Mouse (Mus musculus) thymus, adult 18-20 months (tissue): ENCODE data around the gene 9130213A22Rik.
"Not testable (repeated sequence)": the region's sequence is repeated elsewhere in the genome, so short reads cannot be mapped to it uniquely, and the experiment has no call there.

Experiments used
- DNase-seq, 2 experiments: peaks; one replicate each; pipeline ENCODE4 v3.0.0; 2022; ENCODE audit warnings: mixed read lengths in 2 of 2

Gene 9130213A22Rik

GRCm38 (mm10) chr11:69105227-69105626, 17.2 kb downstream of the 9130213A22Rik start:
- DNase-seq = no peak

- peak in 1 of 2 experiments; percentile 10 for DNase-seq
Observed at GRCm38 (mm10) chr11:69104487-69104886, 17.9 kb downstream of the 9130213A22Rik start.

DNA sequence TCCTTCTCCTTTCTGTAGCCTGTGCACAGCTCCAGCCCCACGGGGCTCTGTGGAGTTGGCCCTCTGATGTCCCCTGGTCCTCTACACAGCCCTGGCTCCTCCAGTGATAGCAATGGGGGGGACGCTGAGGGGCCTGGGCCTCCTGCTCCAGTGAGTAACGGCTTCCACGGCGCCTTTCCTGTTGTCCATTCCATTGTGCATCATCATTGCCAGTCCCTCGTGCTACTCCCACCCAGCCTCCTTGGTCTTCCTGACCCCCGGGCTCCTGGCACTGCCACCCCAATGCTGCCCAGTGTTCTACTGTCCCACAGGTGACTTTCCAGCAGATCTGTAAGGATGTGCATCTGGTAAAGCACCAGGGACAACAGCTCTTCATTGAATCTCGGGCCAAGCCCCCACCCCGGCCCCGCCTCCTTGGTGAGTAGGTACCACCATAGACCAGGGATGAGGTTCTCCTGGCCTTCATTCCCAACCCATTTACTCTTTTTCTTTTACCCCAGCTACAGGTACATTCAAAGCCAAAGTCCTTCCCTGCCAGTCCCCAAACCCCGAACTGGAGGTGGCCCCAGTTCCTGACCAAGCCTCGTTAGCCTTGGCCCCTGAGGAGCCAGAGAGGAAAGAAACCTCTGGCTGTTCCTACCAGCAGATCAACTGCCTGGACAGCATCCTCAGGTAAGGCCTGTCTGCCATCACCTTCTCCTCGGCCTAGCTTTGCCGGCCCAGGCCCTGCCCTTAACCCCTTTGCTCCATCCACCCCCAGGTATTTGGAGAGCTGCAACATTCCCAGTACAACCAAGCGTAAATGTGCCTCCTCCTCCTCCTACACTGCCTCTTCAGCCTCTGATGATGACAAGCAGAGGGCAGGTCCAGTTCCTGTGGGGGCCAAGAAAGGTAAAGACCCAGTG, 18.6 kb downstream of the 9130213A22Rik start:
- peak in 1 of 2 experiments; percentile 2 for DNase-seq

GRCm38 (mm10) chr11:69103121-69103520, 19.3 kb downstream of the 9130213A22Rik start:
- no peak for DNase-seq

- DNase-seq = no peak
Observed at GRCm38 (mm10) chr11:69102403-69102725, 20.0 kb downstream of the 9130213A22Rik start.

DNA sequence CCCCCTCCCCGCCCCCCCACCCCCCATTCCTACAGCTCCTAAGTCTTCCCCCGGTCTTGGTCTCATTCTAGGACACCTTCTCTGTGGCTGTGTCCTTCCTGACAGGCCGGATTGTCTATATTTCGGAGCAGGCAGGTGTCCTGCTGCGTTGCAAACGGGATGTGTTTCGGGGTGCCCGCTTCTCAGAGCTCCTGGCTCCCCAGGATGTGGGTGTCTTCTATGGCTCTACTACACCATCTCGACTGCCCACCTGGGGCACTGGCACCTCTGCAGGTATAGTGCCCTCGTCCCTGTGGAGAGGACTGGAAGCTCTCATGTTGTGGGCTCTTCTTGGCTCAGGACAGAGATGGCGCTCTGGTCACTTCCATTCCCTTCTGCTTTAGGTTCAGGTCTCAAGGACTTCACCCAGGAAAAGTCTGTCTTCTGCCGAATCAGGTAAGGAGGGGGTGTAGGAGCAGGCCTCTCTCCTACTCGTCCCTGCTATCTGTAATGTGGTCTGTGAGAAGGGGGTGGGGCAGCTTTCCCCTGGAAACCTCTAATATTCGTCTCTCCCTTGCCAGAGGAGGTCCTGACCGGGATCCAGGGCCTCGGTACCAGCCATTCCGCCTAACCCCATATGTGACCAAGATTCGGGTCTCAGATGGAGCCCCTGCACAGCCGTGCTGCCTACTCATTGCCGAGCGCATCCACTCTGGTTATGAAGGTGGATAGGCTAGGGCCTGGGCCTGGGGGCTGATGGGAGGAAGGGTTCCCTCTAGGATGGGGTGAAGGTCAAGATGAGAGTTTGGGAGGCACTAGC, 20.6 kb downstream of the 9130213A22Rik start:
- DNase-seq = no peak

DNA sequence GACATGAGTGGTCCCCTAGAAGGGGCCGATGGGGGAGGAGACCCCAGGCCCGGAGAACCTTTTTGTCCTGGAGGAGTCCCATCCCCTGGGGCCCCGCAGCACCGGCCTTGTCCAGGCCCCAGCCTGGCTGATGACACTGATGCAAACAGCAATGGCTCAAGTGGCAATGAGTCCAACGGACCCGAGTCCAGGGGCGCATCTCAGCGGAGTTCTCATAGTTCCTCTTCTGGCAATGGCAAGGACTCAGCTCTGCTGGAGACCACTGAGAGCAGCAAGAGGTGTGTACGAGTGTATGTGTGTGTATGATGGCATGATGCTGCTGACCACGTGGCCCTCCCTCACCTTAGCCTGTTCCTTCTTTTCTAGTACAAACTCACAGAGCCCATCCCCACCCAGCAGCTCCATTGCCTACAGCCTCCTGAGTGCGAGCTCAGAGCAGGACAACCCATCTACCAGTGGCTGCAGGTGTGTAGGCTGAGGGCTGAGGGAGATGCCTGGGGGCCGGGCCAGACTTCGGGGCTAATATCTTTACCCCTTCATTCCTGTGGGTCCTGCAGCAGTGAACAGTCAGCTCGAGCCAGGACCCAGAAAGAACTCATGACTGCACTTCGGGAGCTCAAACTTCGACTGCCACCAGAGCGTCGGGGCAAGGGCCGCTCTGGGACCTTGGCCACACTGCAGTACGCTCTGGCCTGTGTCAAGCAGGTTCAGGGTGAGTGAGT, 21.6 kb downstream of the 9130213A22Rik start:
- DNase-seq = no peak

- DNase-seq = peak; percentile 86 to 92
Observed at GRCm38 (mm10) chr11:69099915-69100345, 22.5 kb downstream of the 9130213A22Rik start.

GRCm38 (mm10) chr11:69099177-69099914, 23.0 kb downstream of the 9130213A22Rik start:
- DNase-seq = peak in 1 of 2 experiments; percentile 66

- peak; percentile 89 to 93 for DNase-seq
Observed at GRCm38 (mm10) chr11:69098762-69099091, 23.7 kb downstream of the 9130213A22Rik start.

- no peak for DNase-seq
Observed at GRCm38 (mm10) chr11:69098039-69098761, 24.2 kb downstream of the 9130213A22Rik start.

DNA sequence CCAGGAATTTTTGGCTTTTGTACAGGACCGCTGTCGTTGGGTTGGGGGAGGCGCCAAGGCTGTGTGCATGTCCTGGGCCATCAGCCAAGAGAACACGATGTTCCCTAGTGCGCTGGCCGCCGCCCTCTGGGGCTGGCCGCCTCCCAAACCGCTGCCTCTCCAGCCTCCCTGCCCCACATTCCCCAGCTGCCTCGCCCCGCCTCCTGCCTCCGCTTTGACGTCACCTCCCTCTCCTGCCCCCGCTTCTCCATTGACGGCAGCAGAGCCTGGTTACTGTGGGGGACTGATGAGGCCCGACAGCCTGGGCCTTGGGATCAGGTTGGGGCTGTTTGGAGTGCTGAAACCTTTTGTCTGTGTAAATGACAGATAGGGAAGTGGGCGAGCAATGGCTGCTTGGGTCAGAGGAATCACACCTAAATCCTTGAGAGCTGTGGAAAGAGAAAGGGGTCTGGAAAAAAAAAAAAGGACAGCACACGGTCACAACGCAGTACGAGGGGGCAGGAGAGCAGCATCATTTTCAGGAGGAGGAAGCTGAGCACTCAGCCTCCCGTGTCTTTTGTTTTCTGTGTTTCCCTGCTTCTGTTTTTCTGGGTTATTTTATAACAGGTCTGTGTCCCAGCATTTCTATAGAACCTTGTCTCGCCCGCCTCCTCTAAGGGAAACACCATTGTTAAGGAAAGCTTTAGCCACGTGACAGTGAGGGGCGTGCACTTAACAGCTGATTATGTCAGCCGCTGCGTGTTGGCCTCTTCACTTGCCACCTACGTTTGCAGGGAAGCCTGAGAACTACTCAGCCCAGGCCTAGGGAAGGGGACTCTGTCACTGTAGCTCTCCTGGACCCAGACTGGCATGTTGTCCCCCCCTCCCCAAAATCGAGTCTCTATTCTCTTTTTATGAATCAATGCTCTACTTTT, 25.1 kb downstream of the 9130213A22Rik start:
- DNase-seq = peak; percentile 92 to 95

- DNase-seq = no peak
Observed at GRCm38 (mm10) chr11:69096360-69096986, 25.9 kb downstream of the 9130213A22Rik start.

- DNase-seq = no peak
Observed at GRCm38 (mm10) chr11:69095511-69096231, 26.7 kb downstream of the 9130213A22Rik start.

- DNase-seq = peak; percentile 99 to 100
Observed at GRCm38 (mm10) chr11:69094697-69095429, 27.5 kb downstream of the 9130213A22Rik start, which contains the start of gene Per1. Gene Per1, plus strand, starts transcription at chr11:69095217.

- DNase-seq = not testable (repeated sequence)
Observed at GRCm38 (mm10) chr11:69093856-69094255, 28.5 kb downstream of the 9130213A22Rik start.

DNA sequence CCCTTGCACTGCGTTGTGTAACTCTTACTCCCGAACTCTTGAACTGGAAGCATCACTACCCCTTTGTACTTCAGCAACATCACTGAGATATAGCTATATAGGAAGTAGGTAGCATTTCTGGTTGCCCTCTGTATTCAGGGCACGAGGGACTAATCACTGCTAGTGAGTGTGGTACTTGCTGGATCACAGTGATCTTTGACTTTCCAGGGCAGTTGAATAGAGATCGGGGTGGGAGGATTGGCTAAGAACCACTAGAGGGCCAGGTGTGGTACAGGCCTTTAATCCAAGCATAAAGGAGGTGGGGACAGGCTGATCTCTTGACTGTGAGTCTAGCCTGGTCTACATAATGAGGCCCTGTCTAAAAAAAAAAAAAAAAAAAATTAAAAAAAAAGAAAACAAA, 29.5 kb downstream of the 9130213A22Rik start:
- DNase-seq = no peak

DNA sequence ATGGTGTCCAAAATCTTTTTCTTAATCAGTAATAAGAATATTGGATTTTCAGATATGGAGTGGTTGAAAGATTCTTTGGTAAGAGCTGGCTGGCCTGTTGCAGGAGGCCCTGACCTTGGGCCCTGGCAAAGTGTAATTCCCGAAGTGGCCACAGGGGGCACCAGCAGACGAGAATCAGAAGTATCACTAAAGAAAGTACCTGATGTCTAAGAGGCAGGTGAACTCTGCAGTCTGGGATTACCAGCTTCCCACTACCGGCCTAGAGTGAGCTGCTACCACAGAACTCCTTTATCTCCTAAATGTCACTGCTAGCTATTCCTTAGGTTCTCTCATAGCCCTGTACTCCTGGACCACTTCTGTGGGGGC, 30.0 kb downstream of the 9130213A22Rik start:
- peak; percentile 63 to 75 for DNase-seq
